Mouse (Mus musculus): ENCODE results near the gene Cyld. TPM values are rescaled to one million over a fixed set of nuclear protein-coding genes. Genes with fewer than 3 reads are reported as not detected.
A peak's percentile ranks its signal among the peaks of the same experiment; 100 is the strongest.

The Cyld gene
- polyA plus RNA-seq, 1 experiment from 2014 or later = 9.5 TPM

GRCm38 (mm10) chr8:88662401-88662821, 34.4 kb upstream of the Cyld start:
- ATAC-seq (replicated peaks; ENCODE audit: low FRiP score, low read depth) (no peak), DNase-seq (ENCODE audit: low spot score) (no peak)
- Histone ChIP-seq H3K4me2 (ENCODE audit: low read length) (no peak overlapping the region), H3K9me3 (replicated peaks; ENCODE audit: low read length) (no peaks in the 10 kb centered on the region), H3K4me1 (replicated peaks; ENCODE audit: insufficient read depth, low read length) (peaks cover 5% of the 10 kb centered on the region; the same call in 1 of the 2 replicates), H3K27me3 (ENCODE audit: insufficient read depth, low read length) (no peaks in the 10 kb centered on the region), H3K27ac (no peak overlapping the region), H3K36me3 (ENCODE audit: insufficient read depth, low read length) (no peaks in the 10 kb centered on the region), H3K4me3 (replicated peaks; ENCODE audit: low read depth, low read length) (no peak overlapping the region), H3K9ac (ENCODE audit: low read depth, low read length) (no peak overlapping the region)
- whole genome bisulfite sequencing = 68% methylated on average over 6 of the region's 6 CpGs
- no peak for TF ChIP-seq CTCF (IDR thresholded peaks at IDR 0.05; ENCODE audit: low read depth)

- Histone ChIP-seq H3K4me3 (replicated peaks; ENCODE audit: low read depth, low read length) (no peak overlapping the region), H3K27ac (no peak overlapping the region), H3K4me1 (replicated peaks; ENCODE audit: insufficient read depth, low read length) (peaks cover 5% of the 10 kb centered on the region; the same call in 1 of the 2 replicates), H3K36me3 (ENCODE audit: insufficient read depth, low read length) (no peaks in the 10 kb centered on the region), H3K9ac (ENCODE audit: low read depth, low read length) (no peak overlapping the region), H3K27me3 (ENCODE audit: insufficient read depth, low read length) (no peaks in the 10 kb centered on the region), H3K4me2 (ENCODE audit: low read length) (no peak overlapping the region), H3K9me3 (replicated peaks; ENCODE audit: low read length) (no peaks in the 10 kb centered on the region)
- TF ChIP-seq CTCF (IDR thresholded peaks at IDR 0.05; ENCODE audit: low read depth) = no peak
- ATAC-seq (replicated peaks; ENCODE audit: low FRiP score, low read depth) (peak; percentile 85), DNase-seq (ENCODE audit: low spot score) (no peak)
- WGBS = 52% methylated on average over 16 of the region's 16 CpGs
Measured at GRCm38 (mm10) chr8:88664121-88664520, 32.7 kb upstream of the Cyld start.

DNA sequence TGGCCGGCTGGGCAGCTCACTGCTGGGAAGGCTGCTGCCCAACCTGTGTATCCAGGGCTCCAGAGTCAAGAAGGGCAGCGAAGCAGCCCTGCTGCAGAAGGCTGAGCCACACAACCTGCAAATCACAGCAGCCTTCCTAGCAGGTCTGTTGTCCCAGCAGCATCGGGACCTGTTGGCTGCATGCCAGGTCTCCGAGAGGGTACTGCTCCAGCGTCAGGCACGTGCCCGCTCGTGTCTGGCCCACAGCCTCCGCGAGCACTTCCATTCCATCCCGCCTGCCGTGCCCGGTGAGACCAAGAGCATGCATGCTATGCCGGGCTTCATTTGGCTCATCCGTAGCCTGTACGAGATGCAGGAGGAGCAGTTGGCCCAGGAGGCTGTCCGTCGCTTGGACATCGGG, 31.9 kb upstream of the Cyld start:
- Histone ChIP-seq H3K9ac (ENCODE audit: low read depth, low read length) (no peak overlapping the region), H3K9me3 (replicated peaks; ENCODE audit: low read length) (no peaks in the 10 kb centered on the region), H3K27ac (no peak overlapping the region), H3K36me3 (ENCODE audit: insufficient read depth, low read length) (no peaks in the 10 kb centered on the region), H3K4me2 (ENCODE audit: low read length) (no peak overlapping the region), H3K4me3 (replicated peaks; ENCODE audit: low read depth, low read length) (no peak overlapping the region), H3K27me3 (ENCODE audit: insufficient read depth, low read length) (no peaks in the 10 kb centered on the region), H3K4me1 (replicated peaks; ENCODE audit: insufficient read depth, low read length) (peaks cover 5% of the 10 kb centered on the region; the same call in 1 of the 2 replicates)
- ATAC-seq (replicated peaks; ENCODE audit: low FRiP score, low read depth) (no peak), DNase-seq (ENCODE audit: low spot score) (no peak)
- TF ChIP-seq CTCF (IDR thresholded peaks at IDR 0.05; ENCODE audit: low read depth) = no peak
- WGBS = 88% methylated on average over 19 of the region's 19 CpGs

DNA sequence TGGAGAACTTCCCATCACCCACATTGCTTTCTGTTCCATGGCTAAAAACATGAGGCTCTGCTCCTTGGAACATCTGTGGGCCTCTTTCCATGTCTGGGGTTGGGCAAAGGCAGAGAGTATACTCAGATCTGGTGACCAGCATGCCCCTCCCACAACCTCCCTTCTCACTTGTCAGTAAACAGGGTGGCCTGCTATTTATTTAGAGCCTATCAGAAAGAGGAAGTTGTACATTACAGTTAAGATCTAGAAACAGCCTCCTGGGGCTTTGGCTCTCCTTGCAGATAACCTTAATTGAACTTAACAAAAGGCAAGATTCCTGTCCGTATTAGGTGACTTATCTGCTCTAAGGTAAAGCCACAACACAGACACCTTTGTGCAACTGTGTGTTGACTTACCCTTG, 30.4 kb upstream of the Cyld start:
- Histone ChIP-seq H3K9me3 (replicated peaks; ENCODE audit: low read length) (no peaks in the 10 kb centered on the region), H3K4me3 (replicated peaks; ENCODE audit: low read depth, low read length) (no peak overlapping the region), H3K4me1 (replicated peaks; ENCODE audit: insufficient read depth, low read length) (peaks cover 5% of the 10 kb centered on the region; the same call in 1 of the 2 replicates), H3K27ac (no peak overlapping the region), H3K4me2 (ENCODE audit: low read length) (no peak overlapping the region), H3K36me3 (ENCODE audit: insufficient read depth, low read length) (no peaks in the 10 kb centered on the region), H3K9ac (ENCODE audit: low read depth, low read length) (no peak overlapping the region), H3K27me3 (ENCODE audit: insufficient read depth, low read length) (no peaks in the 10 kb centered on the region)
- 36% methylated on average over 1 of the region's 1 CpGs for WGBS
- peak; percentile 61 for DNase-seq (ENCODE audit: low spot score)
- TF ChIP-seq CTCF (IDR thresholded peaks at IDR 0.05; ENCODE audit: low read depth) = no peak
- no peak for ATAC-seq (replicated peaks; ENCODE audit: low FRiP score, low read depth)

- Histone ChIP-seq H3K27ac (no peak overlapping the region), H3K9ac (ENCODE audit: low read depth, low read length) (no peak overlapping the region), H3K36me3 (ENCODE audit: insufficient read depth, low read length) (no peaks in the 10 kb centered on the region), H3K4me1 (replicated peaks; ENCODE audit: insufficient read depth, low read length) (peaks cover 5% of the 10 kb centered on the region; the same call in 1 of the 2 replicates), H3K27me3 (ENCODE audit: insufficient read depth, low read length) (no peaks in the 10 kb centered on the region), H3K9me3 (replicated peaks; ENCODE audit: low read length) (no peaks in the 10 kb centered on the region), H3K4me2 (ENCODE audit: low read length) (no peak overlapping the region), H3K4me3 (replicated peaks; ENCODE audit: low read depth, low read length) (no peak overlapping the region)
- 0 out of 2 replicates have a peak, but pooled peaks have one; percentile 31 for ATAC-seq (replicated peaks; ENCODE audit: low FRiP score, low read depth)
- TF ChIP-seq CTCF (IDR thresholded peaks at IDR 0.05; ENCODE audit: low read depth) = no peak
- peak; percentile 81 for DNase-seq (ENCODE audit: low spot score)
- 51% methylated on average over 14 of the region's 14 CpGs for WGBS
Measured at GRCm38 (mm10) chr8:88668400-88669086, 28.3 kb upstream of the Cyld start.

DNA sequence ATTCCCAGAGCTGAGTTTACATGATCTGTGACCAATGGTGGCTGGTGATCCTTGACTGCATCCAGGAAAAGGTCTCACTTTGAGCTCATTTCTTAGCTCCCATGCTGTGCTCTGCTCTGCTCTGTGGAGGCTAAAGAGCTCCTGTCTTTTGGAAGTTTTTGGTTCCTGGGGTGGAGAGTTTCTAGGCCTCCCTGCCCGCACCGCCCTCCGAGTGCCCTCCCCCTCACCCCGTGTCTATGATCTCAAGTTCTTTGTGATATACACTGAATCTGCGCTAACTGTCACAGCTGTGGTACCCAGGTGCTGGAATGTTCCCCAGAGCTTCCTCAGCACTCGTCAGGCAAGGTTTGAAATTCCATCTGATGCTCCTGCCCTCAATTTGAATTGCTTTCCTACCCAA, 26.0 kb upstream of the Cyld start:
- Histone ChIP-seq H3K4me1 (replicated peaks; ENCODE audit: insufficient read depth, low read length) (0 out of 2 replicates have a peak, but pooled peaks cover 5% of the 10 kb centered on the region), H3K36me3 (ENCODE audit: insufficient read depth, low read length) (no peaks in the 10 kb centered on the region), H3K4me2 (ENCODE audit: low read length) (no peak overlapping the region), H3K27ac (no peak overlapping the region), H3K27me3 (ENCODE audit: insufficient read depth, low read length) (no peaks in the 10 kb centered on the region), H3K4me3 (replicated peaks; ENCODE audit: low read depth, low read length) (no peak overlapping the region), H3K9me3 (replicated peaks; ENCODE audit: low read length) (no peaks in the 10 kb centered on the region), H3K9ac (ENCODE audit: low read depth, low read length) (no peak overlapping the region)
- 57% methylated on average over 6 of the region's 6 CpGs for WGBS
- no peak for ATAC-seq (replicated peaks; ENCODE audit: low FRiP score, low read depth)
- DNase-seq (ENCODE audit: low spot score) = no peak
- no peak for TF ChIP-seq CTCF (IDR thresholded peaks at IDR 0.05; ENCODE audit: low read depth)

Data from kidney, postnatal 0 days (tissue).